Mouse (Mus musculus) cortical plate, adult 2 months (tissue): Measurements from ENCODE around the gene Igsf9. TPM values are rescaled to one million over a fixed set of nuclear protein-coding genes. Genes with fewer than 3 reads are reported as not detected.
A peak's percentile ranks its signal among the peaks of the same experiment; 100 is the strongest.

ENCODE experiments used
- H3K27ac ChIP-seq: fragments of 200-500 bp; 2 replicates; pipeline ENCODE4 v1.5.1; 2012; ENCODE audit warnings: low read length, control low read depth, inconsistent platforms; ENCODE audit not compliant: insufficient read depth
- H3K4me1 ChIP-seq: fragments of 200-500 bp; 2 replicates; pipeline ENCODE4 v1.6.1; 2011; ENCODE audit warnings: low read length; ENCODE audit not compliant: control insufficient read depth, insufficient read depth
- H3K4me3 ChIP-seq: fragments of 200-500 bp; 2 replicates; pipeline ENCODE4 v1.5.1; 2011; ENCODE audit warnings: mild to moderate bottlenecking, low read length, control low read depth; ENCODE audit not compliant: insufficient read depth
- CTCF ChIP-seq: fragments of 200-500 bp; IDR thresholded peaks from 2 replicates; pipeline ENCODE4 v1.5.1; 2011; ENCODE audit warnings: mild to moderate bottlenecking, control low read depth, low read length; ENCODE audit not compliant: insufficient read depth; ENCODE audit errors: extremely low read depth
- POLR2A ChIP-seq: fragments of 200-500 bp; IDR thresholded peaks from 2 replicates; pipeline ENCODE4 v1.6.1; 2011; ENCODE audit warnings: mild to moderate bottlenecking, low read length, control low read depth; ENCODE audit not compliant: insufficient read depth; ENCODE audit errors: extremely low read depth
- polyA plus RNA-seq: library from polyadenylated mRNA; depleted of rRNA; stranded (reverse); fragments of >200 nt; gene quantifications from 2 replicates; pipeline ENCODE4 v1.2.3, GENCODE M21; 2012

Igsf9 gene
- polyA plus RNA-seq, 1 experiment = 15.6 TPM

GRCm38 (mm10) chr1:172523699-172524101 is 42.1 kb downstream of the Igsf9 start:
- TF ChIP-seq CTCF (no peak), POLR2A (no peak)
- Histone ChIP-seq H3K4me3 (no peak overlapping the region), H3K4me1 (no peaks in the 10 kb centered on the region), H3K27ac (no peak overlapping the region)

DNA sequence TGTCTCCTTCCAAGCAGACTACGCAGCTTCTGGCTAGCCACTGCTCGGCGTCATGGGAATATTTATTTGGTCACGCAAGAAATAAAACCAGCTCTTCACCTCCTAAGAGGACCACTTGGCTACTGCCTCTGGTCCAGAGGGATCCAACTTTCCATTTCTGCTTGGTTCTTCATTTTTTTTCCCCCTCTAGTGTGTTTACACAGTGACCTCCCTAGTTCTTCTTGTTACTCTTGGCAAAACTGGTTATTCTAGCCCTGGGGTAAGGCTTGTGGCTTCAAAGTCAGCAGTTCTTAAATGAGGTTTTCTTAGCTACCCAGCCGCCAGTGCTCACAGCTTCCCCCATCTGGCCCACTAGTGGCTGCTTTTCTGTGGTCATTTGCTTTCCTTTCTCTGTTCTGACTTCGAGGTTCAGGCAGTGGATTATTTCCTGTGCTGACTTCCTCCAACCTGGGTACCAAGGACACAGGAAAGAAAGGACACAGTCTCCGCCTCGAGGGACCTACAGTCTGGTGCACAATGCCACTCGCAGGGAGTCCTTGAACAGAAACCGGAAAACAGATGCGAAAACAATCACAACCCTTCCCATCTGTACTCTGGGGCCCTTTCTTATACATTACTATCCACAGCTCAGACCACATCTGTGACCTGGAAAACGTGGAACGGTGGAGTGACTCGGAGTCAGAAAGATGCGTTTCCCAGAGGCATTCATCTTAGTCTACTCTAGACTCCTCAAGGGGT is 43.6 kb downstream of the Igsf9 start:
- TF ChIP-seq CTCF (no peak), POLR2A (no peak)
- no peak overlapping the region for H3K27ac ChIP-seq
- H3K4me3 ChIP-seq = no peak overlapping the region
- H3K4me1 ChIP-seq = no peaks in the 10 kb centered on the region

GRCm38 (mm10) chr1:172525971-172526370 is 44.4 kb downstream of the Igsf9 start:
- H3K4me3 ChIP-seq = no peak overlapping the region
- no peak overlapping the region for H3K27ac ChIP-seq
- H3K4me1 ChIP-seq = no peaks in the 10 kb centered on the region
- TF ChIP-seq CTCF (no peak), POLR2A (no peak)

DNA sequence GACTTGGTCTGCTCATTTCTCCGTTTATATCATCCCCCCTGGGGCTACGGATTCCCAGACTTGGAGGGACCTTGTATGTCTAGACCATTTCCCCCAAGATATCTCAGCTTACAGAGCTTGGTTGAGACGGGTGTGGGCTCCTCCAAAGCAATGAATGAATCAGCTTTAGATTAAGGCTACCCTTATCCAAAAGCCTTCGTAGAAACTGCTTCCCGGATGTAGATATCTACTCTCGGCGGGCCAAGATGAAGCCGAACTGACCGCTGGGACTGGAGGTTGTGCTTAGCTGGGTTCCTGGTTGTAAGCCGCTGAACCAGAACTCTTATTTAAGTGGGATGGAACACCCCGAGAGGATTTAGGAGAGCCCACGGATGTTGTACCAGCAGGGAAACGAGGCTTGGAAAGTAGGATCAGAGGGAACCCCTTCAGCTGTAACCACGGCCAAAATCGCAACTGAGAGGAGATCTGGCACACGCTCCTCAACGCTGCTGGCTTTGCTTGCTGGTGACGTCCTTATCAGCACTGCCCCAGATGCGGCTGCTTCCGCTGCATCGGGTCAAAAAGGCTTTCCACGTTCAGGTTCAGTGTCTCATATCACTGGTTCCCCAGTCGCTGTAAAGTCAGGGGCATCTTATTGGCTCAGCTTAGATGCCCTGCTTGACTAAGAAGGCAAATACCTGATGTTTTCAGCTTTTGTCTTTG is 44.9 kb downstream of the Igsf9 start:
- H3K27ac ChIP-seq = no peak overlapping the region
- H3K4me3 ChIP-seq = no peak overlapping the region
- no peak for TF ChIP-seq POLR2A
- TF ChIP-seq CTCF = no peak
- H3K4me1 ChIP-seq = no peaks in the 10 kb centered on the region

DNA sequence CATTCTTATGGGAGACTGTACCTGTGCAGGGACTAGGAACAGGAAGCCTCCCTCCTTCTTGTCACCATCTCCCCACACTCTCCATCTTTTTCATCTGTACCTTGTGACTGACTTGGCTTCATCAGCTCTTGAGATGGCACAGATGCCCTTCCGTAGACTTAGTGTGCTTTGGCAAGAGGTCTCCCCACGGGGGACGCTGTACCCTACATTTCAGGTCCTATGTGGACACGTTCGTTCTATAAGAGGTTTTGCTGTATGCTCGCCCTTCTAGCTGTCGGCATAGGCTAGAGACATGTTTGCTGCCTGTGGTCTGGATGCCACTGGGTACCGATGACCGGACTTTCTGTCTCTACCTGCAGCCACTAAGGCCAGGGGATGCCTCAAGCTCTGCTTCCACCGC is 45.8 kb downstream of the Igsf9 start:
- TF ChIP-seq CTCF (no peak), POLR2A (no peak)
- Histone ChIP-seq H3K4me3 (no peak overlapping the region), H3K27ac (no peak overlapping the region), H3K4me1 (no peaks in the 10 kb centered on the region)

DNA sequence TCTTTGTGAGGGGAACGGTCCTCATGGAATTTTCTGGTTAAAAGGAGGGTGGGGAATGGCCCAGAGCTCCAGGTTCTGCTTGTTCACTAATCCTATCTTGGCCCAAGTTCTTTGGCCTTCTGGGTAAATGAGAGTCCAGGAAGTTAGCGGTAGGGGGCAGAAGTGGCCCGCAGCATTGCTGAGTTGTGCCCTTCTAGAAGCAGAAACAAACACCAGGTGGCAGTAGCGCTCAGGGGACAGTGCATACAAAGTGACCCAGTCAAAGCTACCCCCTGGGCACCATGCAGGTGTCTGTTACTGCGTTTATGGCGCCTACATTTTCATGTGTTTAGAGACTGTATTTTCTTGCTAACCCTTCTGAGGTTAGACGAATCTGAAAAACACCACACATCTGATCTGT is 47.1 kb downstream of the Igsf9 start:
- H3K4me1 ChIP-seq = no peaks in the 10 kb centered on the region
- TF ChIP-seq CTCF (peak; percentile 99), POLR2A (no peak)
- H3K27ac ChIP-seq = no peak overlapping the region
- no peak overlapping the region for H3K4me3 ChIP-seq

DNA sequence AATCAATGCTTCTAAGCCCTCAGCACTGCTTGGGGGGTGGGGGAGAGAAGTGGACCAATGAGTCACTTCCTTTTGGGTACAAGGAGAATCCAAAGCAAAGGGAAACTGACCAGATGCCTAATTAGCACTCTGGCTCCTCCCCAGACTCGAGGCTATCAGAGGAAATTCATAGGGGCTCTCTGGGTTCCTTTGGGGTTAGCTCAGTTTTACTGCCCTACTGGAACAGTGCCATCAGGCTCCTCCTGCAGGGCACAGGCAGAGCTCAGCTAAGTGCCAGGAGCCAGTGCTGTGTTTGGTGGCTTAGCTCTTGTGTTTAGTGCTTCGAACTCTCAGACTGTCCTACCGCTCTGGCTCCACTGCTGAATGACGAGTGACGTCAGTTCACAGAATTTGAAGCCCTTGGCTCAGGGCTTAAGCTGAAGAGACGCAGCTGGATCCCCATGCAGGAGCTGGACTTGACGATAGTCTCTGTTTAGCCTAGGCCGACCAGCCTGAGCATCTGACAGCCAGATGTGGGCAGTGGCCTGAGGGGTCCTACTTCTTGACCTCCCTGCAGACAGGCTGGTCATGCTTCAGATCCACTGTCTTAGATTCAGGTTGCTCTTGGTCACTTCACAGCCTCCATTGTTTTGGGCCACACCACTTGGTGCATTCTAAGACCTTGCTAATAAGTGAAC is 49.1 kb downstream of the Igsf9 start:
- no peak overlapping the region for H3K4me3 ChIP-seq
- TF ChIP-seq POLR2A (no peak), CTCF (no peak)
- H3K27ac ChIP-seq = no peak overlapping the region
- no peaks in the 10 kb centered on the region for H3K4me1 ChIP-seq

GRCm38 (mm10) chr1:172532551-172532950 is 51.0 kb downstream of the Igsf9 start:
- Histone ChIP-seq H3K4me3 (no peak overlapping the region), H3K27ac (no peak overlapping the region)
- TF ChIP-seq CTCF = no peak
- TF ChIP-seq POLR2A = no peak

DNA sequence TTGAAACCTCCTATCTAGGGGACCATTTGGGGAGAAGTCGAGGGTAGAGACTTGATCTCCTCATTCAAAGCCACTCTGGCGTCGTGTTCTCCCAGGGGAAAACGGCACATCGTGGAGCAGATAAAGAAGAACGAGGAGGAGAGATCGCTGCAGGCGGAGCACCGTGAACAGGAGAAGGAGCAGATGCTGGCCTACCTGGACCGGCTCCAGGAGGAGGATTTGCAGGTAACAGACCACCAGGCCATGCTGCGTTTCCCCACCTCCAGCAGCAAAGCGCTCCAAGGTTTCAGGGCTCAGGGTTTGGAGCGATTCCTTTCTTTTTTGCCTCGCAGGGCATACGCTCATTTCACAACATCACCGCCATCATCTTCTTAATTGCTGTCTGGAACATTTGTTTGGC is 53.5 kb downstream of the Igsf9 start:
- no peak for TF ChIP-seq POLR2A
- TF ChIP-seq CTCF = no peak
- Histone ChIP-seq H3K4me1 (no peaks in the 10 kb centered on the region), H3K27ac (no peak overlapping the region), H3K4me3 (no peak overlapping the region)

More at GRCm38 (mm10) chr1:172532551-172532950, 51.0 kb downstream of the Igsf9 start:
- no peaks in the 10 kb centered on the region for H3K4me1 ChIP-seq
